Mouse (Mus musculus) intestine, embryonic 16.5 days (tissue): ENCODE measurements around the gene Npas3. TPM values are rescaled to one million over a fixed set of nuclear protein-coding genes. Genes with fewer than 3 reads are reported as not detected.

Experiments
- ATAC-seq: fragments of 200-750 bp; cut with Nextera tagmentation; 2 replicates; pipeline ENCODE4 v1.8.0; 2017; ENCODE audit warnings: moderate TSS enrichment, moderate library complexity
- H3K27ac ChIP-seq: fragments of 300-500 bp; sonication (generic); 2 replicates; pipeline ENCODE4 v1.5.1; 2014; ENCODE audit warnings: mild to moderate bottlenecking, low read length
- H3K27me3 ChIP-seq: fragments of 300-500 bp; sonication (generic); replicated peaks from 2 replicates; pipeline ENCODE4 v1.6.1; 2014; ENCODE audit warnings: low read length, control low read depth, mixed read lengths; ENCODE audit not compliant: control insufficient read depth, insufficient read depth
- H3K36me3 ChIP-seq: fragments of 300-500 bp; sonication (generic); 2 replicates; pipeline ENCODE4 v1.6.1; 2014; ENCODE audit warnings: low read length, control low read depth; ENCODE audit not compliant: control insufficient read depth, insufficient read depth
- H3K4me1 ChIP-seq: fragments of 300-500 bp; sonication (generic); 2 replicates; pipeline ENCODE4 v1.6.1; 2014; ENCODE audit warnings: low read length, control low read depth, mixed read lengths; ENCODE audit not compliant: control insufficient read depth, insufficient read depth
- H3K4me2 ChIP-seq: fragments of 300-500 bp; sonication (generic); 2 replicates; pipeline ENCODE4 v1.6.1; 2014; ENCODE audit warnings: low read depth, low read length, control low read depth
- H3K4me3 ChIP-seq: fragments of 300-500 bp; sonication (generic); 2 replicates; pipeline ENCODE4 v1.5.1; 2014; ENCODE audit warnings: mild to moderate bottlenecking, low read length
- H3K9ac ChIP-seq: fragments of 300-500 bp; sonication (generic); 2 replicates; pipeline ENCODE4 v1.6.1; 2014; ENCODE audit warnings: low read depth, low read length
- H3K9me3 ChIP-seq: fragments of 300-500 bp; sonication (generic); 2 replicates; pipeline ENCODE4 v1.6.1; 2016; ENCODE audit warnings: low read length, control low read depth; ENCODE audit not compliant: control insufficient read depth
- WGBS: fragments of 180-500 bp; shearing (Covaris S2); extraction: QIAGEN DNeasy Blood & Tissue Kit; methylation state at CpG from one replicate; pipeline ENCODE4 v1.1.7; 2014; 5-methylcytosine and 5-hydroxymethylcytosine counted together
- polyA plus RNA-seq: library from polyadenylated mRNA; unstranded; fragments of >200 nt; fragmentation: Nextera tagmentation; extraction: Ambion mirVana; gene quantifications from 2 replicates; pipeline ENCODE4 v1.2.1, GENCODE M21; 2015

Gene Npas3
- polyA plus RNA-seq, 1 experiment from 2014 or later, result 1.9 TPM

DNA sequence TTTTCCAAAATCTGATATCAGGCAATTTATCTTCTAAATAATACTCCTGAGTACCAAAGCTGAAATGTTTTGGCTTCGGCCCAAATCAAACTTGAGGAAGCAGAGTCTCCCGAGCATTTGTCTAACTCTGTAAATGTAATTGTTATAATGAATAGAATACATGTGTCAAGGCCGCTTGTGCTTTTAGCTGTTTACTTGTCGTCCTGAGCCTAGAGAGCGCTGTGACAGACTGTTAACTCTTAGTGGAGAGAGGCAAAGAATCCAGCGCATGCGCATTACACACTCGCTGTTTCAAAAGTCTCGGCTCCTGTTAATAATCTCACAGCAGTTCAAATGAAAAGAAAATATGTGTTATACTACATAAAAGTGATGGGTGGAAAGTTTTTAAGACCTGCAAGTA, 94.3 kb downstream of the Npas3 start:
- H3K9me3 ChIP-seq, result no peaks in the 10 kb centered on the region
- no peak overlapping the region for H3K4me3 ChIP-seq
- no peak overlapping the region for H3K27ac ChIP-seq
- WGBS, result 48% methylated on average over 9 of the region's 9 CpGs
- no peaks in the 10 kb centered on the region for H3K27me3 ChIP-seq
- ATAC-seq, result no peak
- H3K36me3 ChIP-seq, result no peaks in the 10 kb centered on the region
- no peaks in the 10 kb centered on the region for H3K4me1 ChIP-seq
- H3K4me2 ChIP-seq, result no peak overlapping the region
- no peak overlapping the region for H3K9ac ChIP-seq

DNA sequence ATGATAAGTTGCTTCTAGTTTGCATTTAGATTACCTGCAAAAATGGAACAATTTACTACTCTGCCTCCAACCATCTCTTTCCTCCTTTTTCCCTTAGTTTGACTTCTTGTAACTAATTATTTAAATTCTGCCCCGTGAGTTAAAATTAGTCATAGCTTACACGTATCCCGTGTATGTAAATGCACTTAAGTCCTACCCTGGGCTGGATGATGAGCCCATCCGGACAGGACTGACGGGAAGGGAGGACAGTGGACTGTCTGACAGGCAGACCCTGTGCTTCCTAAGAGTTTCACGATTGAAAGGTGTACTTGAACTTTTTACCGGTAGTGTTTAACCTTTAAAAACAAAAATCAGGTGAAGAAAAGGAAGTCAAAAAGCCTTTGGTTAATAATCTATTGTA, 103.4 kb downstream of the Npas3 start:
- no peak overlapping the region for H3K4me3 ChIP-seq
- H3K4me2 ChIP-seq, result no peak overlapping the region
- H3K4me1 ChIP-seq, result no peaks in the 10 kb centered on the region
- H3K27ac ChIP-seq, result no peak overlapping the region
- H3K36me3 ChIP-seq, result no peaks in the 10 kb centered on the region
- WGBS, result 78% methylated on average over 7 of the region's 7 CpGs
- ATAC-seq, result no peak
- H3K9ac ChIP-seq, result no peak overlapping the region
- H3K27me3 ChIP-seq, result no peaks in the 10 kb centered on the region
- H3K9me3 ChIP-seq, result no peaks in the 10 kb centered on the region

DNA sequence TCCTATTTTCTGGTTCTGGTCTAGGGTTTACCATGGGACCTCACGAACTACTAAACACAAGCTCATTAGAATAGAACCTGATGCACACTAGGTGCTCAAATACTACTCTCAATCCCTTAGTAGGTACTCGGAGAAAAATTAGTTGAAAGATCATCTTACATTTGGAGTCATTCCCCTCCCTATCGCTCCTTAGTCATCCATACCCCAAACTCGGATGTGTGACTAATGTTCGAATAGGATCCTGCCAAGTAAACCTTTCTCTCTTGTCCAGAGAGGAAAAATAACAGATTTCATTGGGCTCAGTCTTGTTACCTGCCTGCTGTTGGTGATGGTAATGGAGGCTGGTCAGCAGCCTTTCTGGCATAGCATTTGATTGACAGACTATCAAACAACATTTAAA, 117.3 kb downstream of the Npas3 start:
- H3K4me3 ChIP-seq, result no peak overlapping the region
- H3K9ac ChIP-seq, result no peak overlapping the region
- H3K9me3 ChIP-seq, result no peaks in the 10 kb centered on the region
- H3K4me1 ChIP-seq, result no peaks in the 10 kb centered on the region
- no peaks in the 10 kb centered on the region for H3K27me3 ChIP-seq
- ATAC-seq, result no peak
- H3K36me3 ChIP-seq, result no peaks in the 10 kb centered on the region
- no peak overlapping the region for H3K27ac ChIP-seq
- no peak overlapping the region for H3K4me2 ChIP-seq
- 87% methylated on average over 5 of the region's 5 CpGs for WGBS

DNA sequence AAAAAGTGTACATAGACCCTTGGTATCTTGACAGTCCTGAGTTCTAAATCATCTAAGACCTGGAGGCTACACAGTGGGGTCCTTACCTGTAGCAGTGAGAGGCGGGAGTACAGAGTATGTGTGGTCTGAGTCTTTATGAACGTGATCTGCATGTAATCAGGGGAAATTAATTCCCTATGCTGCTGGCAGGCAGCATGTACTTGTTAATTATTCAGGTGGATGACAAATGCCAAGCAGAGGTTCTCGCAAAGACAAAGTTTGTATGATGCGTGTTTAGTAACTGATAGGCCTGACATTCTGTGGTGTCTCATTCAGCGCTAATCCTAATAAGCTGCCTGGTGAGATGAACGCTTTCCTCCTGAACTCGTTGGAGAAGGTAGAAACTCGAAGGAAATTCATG, 136.4 kb downstream of the Npas3 start:
- Histone ChIP-seq H3K9ac (no peak overlapping the region), H3K27me3 (no peaks in the 10 kb centered on the region), H3K4me2 (no peak overlapping the region), H3K4me1 (no peaks in the 10 kb centered on the region), H3K4me3 (no peak overlapping the region), H3K27ac (no peak overlapping the region), H3K36me3 (no peaks in the 10 kb centered on the region), H3K9me3 (no peaks in the 10 kb centered on the region)
- 77% methylated on average over 8 of the region's 8 CpGs for WGBS
- no peak for ATAC-seq

DNA sequence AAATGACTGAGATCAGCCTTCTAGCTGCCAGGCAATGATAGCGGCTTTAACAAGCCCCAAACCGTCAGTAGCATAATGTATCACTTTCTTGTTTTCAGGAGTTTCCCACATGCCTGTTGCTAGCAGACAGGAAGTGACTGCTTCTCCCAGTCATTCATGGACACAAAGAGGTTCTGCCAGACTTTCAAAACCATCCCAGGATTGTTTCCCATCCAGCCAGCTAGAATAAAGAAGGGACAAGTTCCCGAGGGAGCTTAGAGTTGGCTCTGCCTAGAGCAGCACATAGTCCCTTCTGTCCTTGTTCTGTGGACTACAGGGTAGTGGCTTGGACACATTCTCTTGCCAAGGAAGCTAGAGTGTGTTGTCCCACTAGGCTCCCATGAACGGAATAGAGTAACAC, 157.4 kb downstream of the Npas3 start:
- H3K9ac ChIP-seq, result no peak overlapping the region
- no peak overlapping the region for H3K27ac ChIP-seq
- ATAC-seq, result no peak
- WGBS, result 43% methylated on average over 4 of the region's 4 CpGs
- H3K36me3 ChIP-seq, result no peaks in the 10 kb centered on the region
- H3K4me1 ChIP-seq, result no peaks in the 10 kb centered on the region; the same call in 1 of the 2 replicates
- no peaks in the 10 kb centered on the region for H3K9me3 ChIP-seq
- H3K4me2 ChIP-seq, result no peak overlapping the region
- no peaks in the 10 kb centered on the region for H3K27me3 ChIP-seq
- no peak overlapping the region for H3K4me3 ChIP-seq

DNA sequence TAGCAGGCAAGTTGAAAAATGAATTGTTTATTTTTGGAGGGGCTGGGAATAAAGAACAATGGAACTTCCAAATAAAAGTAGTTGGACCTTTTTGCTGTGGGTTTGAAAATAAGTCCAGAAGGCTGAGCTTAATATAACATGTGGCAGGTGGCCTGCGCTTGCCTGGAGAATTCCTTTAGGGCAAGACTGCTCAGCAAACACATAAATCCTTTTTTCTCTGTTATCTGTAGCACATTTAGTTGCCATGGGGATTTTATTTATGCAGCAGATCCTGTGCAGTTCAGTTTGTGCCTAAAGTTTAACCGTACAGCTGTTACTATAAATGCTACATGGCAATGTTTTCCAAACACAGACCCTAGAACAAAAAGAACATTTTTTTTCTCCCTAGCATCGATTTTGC, 159.3 kb downstream of the Npas3 start:
- 23% methylated on average over 3 of the region's 3 CpGs for WGBS
- ATAC-seq, result no peak

DNA sequence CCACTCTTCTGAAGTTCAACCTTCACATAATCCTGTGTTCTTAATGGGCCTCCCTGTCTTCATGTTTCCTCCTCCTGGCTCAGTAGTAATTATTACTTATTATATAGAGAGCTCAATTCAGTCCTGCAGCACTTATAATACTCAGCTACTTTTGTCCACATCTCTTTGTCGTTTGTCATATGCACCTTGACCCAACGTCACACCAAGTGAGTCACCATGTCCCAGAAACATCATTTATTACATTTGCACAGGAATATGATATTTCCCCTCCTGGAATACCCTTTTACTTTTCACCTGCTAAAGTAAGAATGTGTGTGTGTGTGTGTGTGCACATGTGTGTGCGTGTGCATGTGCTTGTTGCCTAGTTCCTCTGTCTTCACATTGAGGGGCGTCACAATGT, 161.2 kb downstream of the Npas3 start:
- no peaks in the 10 kb centered on the region for H3K36me3 ChIP-seq
- no peak for ATAC-seq
- H3K9me3 ChIP-seq, result no peaks in the 10 kb centered on the region
- WGBS, result 87% methylated on average over 4 of the region's 4 CpGs
- no peak overlapping the region for H3K4me3 ChIP-seq
- no peaks in the 10 kb centered on the region for H3K27me3 ChIP-seq
- H3K27ac ChIP-seq, result no peak overlapping the region
- H3K9ac ChIP-seq, result no peak overlapping the region
- H3K4me2 ChIP-seq, result no peak overlapping the region
- no peaks in the 10 kb centered on the region; the same call in 1 of the 2 replicates for H3K4me1 ChIP-seq

More for the DNA sequence above, 159.3 kb downstream of the Npas3 start:
- Histone ChIP-seq H3K4me3 (no peak overlapping the region), H3K36me3 (no peaks in the 10 kb centered on the region), H3K9ac (no peak overlapping the region), H3K27ac (no peak overlapping the region), H3K27me3 (no peaks in the 10 kb centered on the region), H3K4me2 (no peak overlapping the region), H3K9me3 (no peaks in the 10 kb centered on the region), H3K4me1 (no peaks in the 10 kb centered on the region; the same call in 1 of the 2 replicates)

DNA sequence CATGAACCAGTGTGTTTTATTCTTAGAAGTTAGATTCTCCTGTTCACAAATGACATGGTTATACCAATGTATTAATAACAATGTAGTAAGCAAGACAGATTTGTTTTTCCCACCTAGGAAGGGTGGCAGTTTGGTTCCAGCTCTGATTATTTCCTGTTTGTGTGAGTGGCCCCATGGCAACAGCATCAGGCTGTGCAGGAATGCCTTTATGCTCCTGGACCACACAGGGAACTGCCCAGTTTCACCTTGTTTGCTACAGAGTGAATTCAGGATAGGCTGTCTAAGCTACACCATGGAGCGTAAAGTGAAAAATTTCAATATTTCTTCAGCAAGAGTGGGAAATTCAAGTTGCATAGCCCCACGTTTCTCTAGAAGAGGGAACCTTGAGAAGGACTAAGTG, 162.2 kb downstream of the Npas3 start:
- Histone ChIP-seq H3K4me2 (no peak overlapping the region), H3K4me1 (no peaks in the 10 kb centered on the region; the same call in 1 of the 2 replicates), H3K9me3 (no peaks in the 10 kb centered on the region), H3K27ac (no peak overlapping the region), H3K36me3 (no peaks in the 10 kb centered on the region), H3K27me3 (no peaks in the 10 kb centered on the region), H3K4me3 (no peak overlapping the region), H3K9ac (no peak overlapping the region)
- 92% methylated on average over 2 of the region's 2 CpGs for WGBS
- no peak for ATAC-seq

DNA sequence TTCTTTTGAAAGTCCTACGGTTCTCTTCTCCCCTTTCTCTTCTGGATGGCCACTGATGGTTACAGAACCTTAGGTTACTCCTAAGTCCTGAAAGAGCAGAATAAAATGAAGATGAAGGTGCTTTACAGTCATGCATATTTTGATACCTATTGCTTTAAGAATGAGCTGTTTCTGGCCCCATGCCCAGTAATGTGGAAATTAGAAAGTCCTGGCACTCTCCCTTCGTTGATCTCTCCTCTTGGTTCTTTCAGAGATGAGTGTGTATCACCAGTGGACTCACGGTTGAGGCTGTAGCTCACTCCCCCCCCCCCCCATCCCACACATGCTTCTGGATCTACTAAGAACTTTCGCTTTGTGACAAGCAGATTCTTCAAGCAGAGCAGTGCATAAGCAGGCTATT, 167.6 kb downstream of the Npas3 start:
- no peak overlapping the region for H3K4me2 ChIP-seq
- H3K27ac ChIP-seq, result no peak overlapping the region
- 62% methylated on average over 4 of the region's 4 CpGs for WGBS
- no peaks in the 10 kb centered on the region for H3K36me3 ChIP-seq
- no peak overlapping the region for H3K4me3 ChIP-seq
- H3K9ac ChIP-seq, result no peak overlapping the region
- no peaks in the 10 kb centered on the region for H3K4me1 ChIP-seq
- H3K9me3 ChIP-seq, result no peaks in the 10 kb centered on the region
- no peaks in the 10 kb centered on the region for H3K27me3 ChIP-seq
- ATAC-seq, result no peak

DNA sequence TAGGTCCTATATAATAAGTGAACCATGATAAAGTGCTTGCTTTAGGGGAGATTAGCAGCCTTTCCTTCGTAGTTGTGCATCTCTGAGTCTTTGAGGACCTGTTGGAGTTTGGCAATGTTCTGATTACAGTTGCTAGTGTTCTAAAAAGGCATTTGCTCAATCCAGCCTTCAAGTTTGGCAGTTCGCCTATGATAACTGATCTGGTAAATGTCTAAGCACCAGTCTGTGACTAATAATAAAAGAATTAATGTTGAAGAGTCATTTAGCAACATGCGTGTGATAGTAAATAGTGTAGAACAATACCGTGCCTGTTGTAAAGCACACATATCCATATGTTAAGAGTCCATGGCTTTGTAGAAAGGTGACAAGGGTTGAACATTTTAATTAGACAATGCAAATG, 173.2 kb downstream of the Npas3 start:
- WGBS, result 68% methylated on average over 4 of the region's 4 CpGs
- H3K27ac ChIP-seq, result no peak overlapping the region
- no peaks in the 10 kb centered on the region for H3K9me3 ChIP-seq
- H3K4me3 ChIP-seq, result no peak overlapping the region
- H3K27me3 ChIP-seq, result no peaks in the 10 kb centered on the region
- H3K4me2 ChIP-seq, result no peak overlapping the region
- no peak for ATAC-seq
- no peaks in the 10 kb centered on the region for H3K36me3 ChIP-seq
- H3K9ac ChIP-seq, result no peak overlapping the region
- no peaks in the 10 kb centered on the region for H3K4me1 ChIP-seq
